In genomic region chr4:94999249-94999648, GRCm38 (mm10) we compare ENCODE assay signal across 9 mouse cellular contexts. TPM values are rescaled to one million over a fixed set of nuclear protein-coding genes. Genes with fewer than 3 reads are reported as not detected.
DNase-seq lines count a peak whose midpoint lies in the region; ATAC-seq lines count a peak whose summit lies in the region.
"Had no signal": no experiment of that assay in that cellular context is flagged by ENCODE, and none has a peak within 500 bp of the region (broad histone marks: within the 10 kb centered on the region; RNA-seq: fewer than 3 reads in every experiment).

No protein-coding gene starts in this region.

- H3K27ac ChIP-seq in forebrain, embryonic 13.5 days = no peak overlapping the region
- H3K27ac ChIP-seq: limb, embryonic 15.5 days had no signal

- H3K27me3 ChIP-seq in forebrain, embryonic 13.5 days = no peaks in the 10 kb centered on the region
- H3K27me3 ChIP-seq: limb, embryonic 15.5 days had no signal

- ATAC-seq in CD4-positive, CD25-positive, alpha-beta regulatory T cell, adult 4 months = peak; percentile 63
- no peak for ATAC-seq in forebrain, embryonic 13.5 days

- peak; percentile 25 for DNase-seq in layer of hippocampus, adult 11-12 months (ENCODE audit: low spot score)
- DNase-seq in layer of hippocampus, postnatal 25 days (ENCODE audit: extremely low spot score in 1 of 2, low spot score in 1 of 2) = no peak
- peak; percentile 22 for DNase-seq in R1 (ENCODE audit: low read depth, low spot score)
- peak; percentile 31 for DNase-seq in retina, embryonic 14.5 days (ENCODE audit: low spot score)
- no peak for DNase-seq in cerebellum, adult 11 months
- DNase-seq: cerebellum, adult 9-11 months had no signal

- H3K4me2 ChIP-seq in forebrain, embryonic 13.5 days = no peak overlapping the region
- H3K4me2 ChIP-seq: limb, embryonic 15.5 days had no signal

- H3K36me3 ChIP-seq in forebrain, embryonic 13.5 days (ENCODE audit: poor library complexity, severe bottlenecking) = no peaks in the 10 kb centered on the region
- H3K36me3 ChIP-seq: limb, embryonic 15.5 days had no signal

- H3K9me3 ChIP-seq in forebrain, embryonic 13.5 days (replicated peaks) = no peaks in the 10 kb centered on the region
- H3K9me3 ChIP-seq: limb, embryonic 15.5 days had no signal

- H3K9ac ChIP-seq in forebrain, embryonic 13.5 days = no peak overlapping the region
- H3K9ac ChIP-seq: limb, embryonic 15.5 days had no signal

- H3K4me1 ChIP-seq in forebrain, embryonic 13.5 days = no peaks in the 10 kb centered on the region

- 66% methylated on average over 3 of the region's 3 CpGs for WGBS in forebrain, embryonic 13.5 days

- no peak overlapping the region for H3K4me3 ChIP-seq in forebrain, embryonic 13.5 days
- H3K4me3 ChIP-seq: limb, embryonic 15.5 days had no signal

RNA-seq across cellular contexts. Expression of gene Mysm1, which starts 20.3 kb away (rescaled TPM):
- 10 to 100 TPM; 24.8 to 37.7 TPM for total RNA-seq in layer of hippocampus, postnatal 25 days (2021)
- polyA plus RNA-seq in CD4-positive, CD25-positive, alpha-beta regulatory T cell, adult 4 months (2017; shearing (Covaris generic)) = 100 to 1,000 TPM in 1 of 2 experiments, 10 to 100 TPM in 1; 94.6 to 130 TPM
- 31.9 and 32.7 TPM in 2 replicates for polyA plus RNA-seq in forebrain, embryonic 13.5 days (2015; fragmentation: Nextera tagmentation; extraction: Ambion mirVana)

RNA-seq across cellular contexts. Expression of gene Jun, which starts 52.8 kb away (rescaled TPM):
- 100 to 1,000 TPM in 1 of 2 experiments, 10 to 100 TPM in 1; 90.0 to 105 TPM for total RNA-seq in layer of hippocampus, postnatal 25 days (2021)
- 10 to 100 TPM; 19.7 to 31.0 TPM for polyA plus RNA-seq in CD4-positive, CD25-positive, alpha-beta regulatory T cell, adult 4 months (2017; shearing (Covaris generic))
- polyA plus RNA-seq in forebrain, embryonic 13.5 days (2015; fragmentation: Nextera tagmentation; extraction: Ambion mirVana) = 87.2 and 97.6 TPM in 2 replicates

Comparison
In these comparisons a context has a peak if more than half of its experiments do, and no peak if none do; other contexts are left out.
1. DNase-seq: peak in layer of hippocampus, adult 11-12 months (single experiment), R1 (single experiment) and retina, embryonic 14.5 days (single experiment); none in layer of hippocampus, postnatal 25 days (0 of 2) and cerebellum, adult 11 months (single experiment).